Mouse (Mus musculus) limb, embryonic 15.5 days (tissue): ENCODE measurements around the gene Kcna1. TPM values are rescaled to one million over a fixed set of nuclear protein-coding genes. Genes with fewer than 3 reads are reported as not detected.

Experiments
- ATAC-seq: fragments of 200-750 bp; cut with Nextera tagmentation; 2 replicates; pipeline ENCODE4 v1.8.0; 2017; ENCODE audit warnings: low read depth, moderate TSS enrichment; ENCODE audit not compliant: insufficient number of reproducible peaks, low FRiP score, low TSS enrichment
- H3K27ac ChIP-seq: fragments of 300-500 bp; sonication (generic); 2 replicates; pipeline ENCODE4 v1.5.1; 2015; ENCODE audit warnings: moderate library complexity, mild to moderate bottlenecking, inconsistent platforms
- H3K27me3 ChIP-seq: fragments of 300-500 bp; sonication (generic); 2 replicates; pipeline ENCODE4 v1.6.1; 2015; ENCODE audit warnings: inconsistent platforms
- H3K36me3 ChIP-seq: fragments of 300-500 bp; sonication (generic); 2 replicates; pipeline ENCODE4 v1.6.1; 2015; ENCODE audit warnings: inconsistent platforms
- H3K4me1 ChIP-seq: fragments of 300-500 bp; sonication (generic); 2 replicates; pipeline ENCODE4 v1.6.1; 2015; ENCODE audit warnings: inconsistent platforms
- H3K4me2 ChIP-seq: fragments of 300-500 bp; sonication (generic); 2 replicates; pipeline ENCODE4 v1.6.1; 2015; ENCODE audit warnings: mild to moderate bottlenecking, inconsistent platforms
- H3K4me3 ChIP-seq: fragments of 300-500 bp; sonication (generic); 2 replicates; pipeline ENCODE4 v1.5.1; 2015; ENCODE audit warnings: mild to moderate bottlenecking, inconsistent platforms
- H3K9ac ChIP-seq: fragments of 300-500 bp; sonication (generic); 2 replicates; pipeline ENCODE4 v1.6.1; 2015; ENCODE audit warnings: inconsistent platforms
- H3K9me3 ChIP-seq: fragments of 300-500 bp; sonication (generic); 2 replicates; pipeline ENCODE4 v1.6.1; 2016; ENCODE audit warnings: inconsistent platforms
- WGBS: fragments of 180-500 bp; shearing (Covaris S2); methylation state at CpG from one replicate; pipeline ENCODE4 v1.1.7; 2015; 5-methylcytosine and 5-hydroxymethylcytosine counted together
- polyA plus RNA-seq: library from polyadenylated mRNA; unstranded; fragments of >200 nt; fragmentation: Nextera tagmentation; extraction: Ambion mirVana; gene quantifications from 2 replicates; pipeline ENCODE4 v1.2.1, GENCODE M21; 2015

The Kcna1 gene
- polyA plus RNA-seq, 1 experiment from 2014 or later = 5.5 TPM

GRCm38 (mm10) chr6:126595805-126596629 is 50.2 kb downstream of the Kcna1 start:
- H3K4me2 ChIP-seq = no peak overlapping the region

GRCm38 (mm10) chr6:126595130-126595529 is 51.1 kb downstream of the Kcna1 start:
- Histone ChIP-seq H3K4me3 (no peak overlapping the region), H3K4me1 (no peaks in the 10 kb centered on the region), H3K27ac (no peak overlapping the region), H3K4me2 (no peak overlapping the region), H3K9me3 (no peaks in the 10 kb centered on the region), H3K27me3 (no peaks in the 10 kb centered on the region), H3K36me3 (no peaks in the 10 kb centered on the region), H3K9ac (no peak overlapping the region)
- WGBS = 39% methylated on average over 5 of the region's 5 CpGs
- no peak for ATAC-seq

More at GRCm38 (mm10) chr6:126595805-126596629, 50.2 kb downstream of the Kcna1 start:
- H3K27me3 ChIP-seq = no peaks in the 10 kb centered on the region
- ATAC-seq = no peak
- no peaks in the 10 kb centered on the region for H3K36me3 ChIP-seq
- H3K9ac ChIP-seq = no peak overlapping the region
- H3K4me3 ChIP-seq = no peak overlapping the region
- H3K4me1 ChIP-seq = no peaks in the 10 kb centered on the region
- H3K27ac ChIP-seq = no peak overlapping the region
- WGBS = 71% methylated on average over 18 of the region's 18 CpGs
- H3K9me3 ChIP-seq = no peaks in the 10 kb centered on the region

DNA sequence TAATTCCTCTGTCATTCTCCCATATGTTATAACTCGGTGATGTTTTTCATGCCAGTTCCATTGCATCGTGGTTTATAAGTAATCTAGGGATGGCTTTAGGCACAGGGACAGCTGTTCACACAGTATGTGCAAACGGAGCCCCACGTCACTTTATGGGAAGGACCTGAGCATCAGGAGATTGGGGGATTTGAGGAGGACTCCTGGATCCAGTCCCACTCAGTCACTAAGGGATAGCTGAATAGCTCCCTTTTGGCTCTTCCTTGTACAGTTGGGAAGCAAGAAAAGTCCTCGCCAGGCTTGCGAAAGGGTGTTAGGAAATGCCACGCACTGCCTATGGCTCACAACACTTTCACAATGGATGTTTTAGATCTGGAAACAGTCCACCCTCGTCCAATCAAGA is 51.8 kb downstream of the Kcna1 start:
- no peaks in the 10 kb centered on the region for H3K27me3 ChIP-seq
- no peaks in the 10 kb centered on the region for H3K9me3 ChIP-seq
- no peak overlapping the region for H3K4me2 ChIP-seq
- no peak overlapping the region for H3K27ac ChIP-seq
- H3K9ac ChIP-seq = no peak overlapping the region
- 70% methylated on average over 8 of the region's 8 CpGs for WGBS
- no peak overlapping the region for H3K4me3 ChIP-seq
- no peaks in the 10 kb centered on the region for H3K36me3 ChIP-seq
- H3K4me1 ChIP-seq = no peaks in the 10 kb centered on the region
- no peak for ATAC-seq

- Histone ChIP-seq H3K36me3 (no peaks in the 10 kb centered on the region), H3K4me1 (no peaks in the 10 kb centered on the region), H3K4me2 (no peak overlapping the region), H3K9me3 (no peaks in the 10 kb centered on the region), H3K9ac (no peak overlapping the region), H3K27ac (no peak overlapping the region), H3K4me3 (no peak overlapping the region), H3K27me3 (no peaks in the 10 kb centered on the region)
- WGBS = 79% methylated on average over 4 of the region's 4 CpGs
- no peak for ATAC-seq
Measured at GRCm38 (mm10) chr6:126593336-126593735, 52.8 kb downstream of the Kcna1 start.

Other genes with a start within 250 kb of the Kcna1 start
- 4.2 and 4.7 TPM in 2 replicates for gene Kcna5, start 111.0 kb downstream of the Kcna1 start, polyA plus RNA-seq
- gene Kcna6, start 94.3 kb upstream of the Kcna1 start, polyA plus RNA-seq = 8.4 and 8.5 TPM in 2 replicates
- gene Ndufa9, start 202.8 kb upstream of the Kcna1 start, polyA plus RNA-seq = 178 and 186 TPM in 2 replicates
- gene Akap3, start 206.7 kb upstream of the Kcna1 start, polyA plus RNA-seq = not detected in 2 replicates